Mouse (Mus musculus) erythroid progenitor cell, adult 5-6 weeks (primary cell): ENCODE measurements around the gene Morc3. TPM values are rescaled to one million over a fixed set of nuclear protein-coding genes. Genes with fewer than 3 reads are reported as not detected.

Experiments
- ATAC-seq: replicated peaks from 2 replicates; pipeline ENCODE4 v1.8.0; 2016; ENCODE audit warnings: moderate number of reproducible peaks, mild to moderate bottlenecking, moderate TSS enrichment, inconsistent platforms; ENCODE audit not compliant: poor library complexity, low FRiP score, severe bottlenecking
- total RNA-seq, 2 experiments: library from RNA; stranded (forward) in 1 of 2; stranded (reverse) in 1 of 2; fragments of 150-400 nt in 1 of 2; fragments of 186-747, 209-891 nt in 1 of 2; gene quantifications; 2 replicates each; pipeline versions ENCODE4 v1.2.3 to v1.2.4; 2015 to 2017; ENCODE audit warnings: low replicate concordance in 2 of 2

The Morc3 gene
- total RNA-seq (2015; ENCODE audit: low replicate concordance) (133 and 169 TPM in 2 replicates), total RNA-seq (2017; ENCODE audit: low replicate concordance) (112 and 212 TPM in 2 replicates)

- peak; percentile 94 for ATAC-seq
Measured at GRCm38 (mm10) chr16:93831627-93832395, at the start of gene Morc3. Gene Morc3, plus strand, starts transcription at chr16:93832121.

GRCm38 (mm10) chr16:93784175-93784574, 47.7 kb upstream of the Morc3 start:
- ATAC-seq: no peak

- peak; percentile 90 for ATAC-seq
Measured at GRCm38 (mm10) chr16:93785805-93786204, 46.1 kb upstream of the Morc3 start.

- ATAC-seq: no peak
Measured at GRCm38 (mm10) chr16:93788388-93788787, 43.5 kb upstream of the Morc3 start.

- ATAC-seq: no peak
Measured at GRCm38 (mm10) chr16:93788881-93789280, 43.0 kb upstream of the Morc3 start.

GRCm38 (mm10) chr16:93789971-93790755, 41.8 kb upstream of the Morc3 start:
- no peak for ATAC-seq

GRCm38 (mm10) chr16:93792981-93793630, 38.8 kb upstream of the Morc3 start:
- ATAC-seq: no peak

- no peak for ATAC-seq
Measured at GRCm38 (mm10) chr16:93794845-93795244, 37.1 kb upstream of the Morc3 start.

GRCm38 (mm10) chr16:93795391-93795790, 36.5 kb upstream of the Morc3 start:
- ATAC-seq: no peak

GRCm38 (mm10) chr16:93797021-93797840, 34.7 kb upstream of the Morc3 start:
- ATAC-seq: no peak

GRCm38 (mm10) chr16:93797841-93798492, 34.0 kb upstream of the Morc3 start:
- ATAC-seq: no peak

- no peak for ATAC-seq
Measured at GRCm38 (mm10) chr16:93798623-93799022, 33.3 kb upstream of the Morc3 start.

GRCm38 (mm10) chr16:93799071-93799470, 32.9 kb upstream of the Morc3 start:
- ATAC-seq: no peak

GRCm38 (mm10) chr16:93799936-93800335, 32.0 kb upstream of the Morc3 start:
- ATAC-seq: no peak

- ATAC-seq: no peak
Measured at GRCm38 (mm10) chr16:93807167-93807566, 24.8 kb upstream of the Morc3 start.

GRCm38 (mm10) chr16:93807961-93808554, 23.9 kb upstream of the Morc3 start:
- ATAC-seq: no peak

- peak; percentile 76 for ATAC-seq
Measured at GRCm38 (mm10) chr16:93815856-93816736, 15.8 kb upstream of the Morc3 start.

GRCm38 (mm10) chr16:93816861-93817260, 15.1 kb upstream of the Morc3 start:
- peak; percentile 21 for ATAC-seq
